Mouse (Mus musculus) hindbrain, embryonic 14.5 days (tissue): ENCODE measurements around the gene Srd5a3. TPM values are rescaled to one million over a fixed set of nuclear protein-coding genes. Genes with fewer than 3 reads are reported as not detected.
"Not testable (repeated sequence)": the region's sequence is repeated elsewhere in the genome, so short reads cannot be mapped to it uniquely, and the experiment has no call there.

Experiments
- ATAC-seq: fragments of 200-750 bp; cut with Nextera tagmentation; 2 replicates; pipeline ENCODE4 v1.8.0; 2017; ENCODE audit warnings: moderate number of reproducible peaks, mild to moderate bottlenecking, moderate TSS enrichment, moderate library complexity; ENCODE audit not compliant: low FRiP score
- DNase-seq: peaks from one replicate; pipeline ENCODE4 v3.0.0-alpha.2; 2015; ENCODE audit warnings: low spot score
- H3K27ac ChIP-seq: fragments of 300-500 bp; sonication (generic); 2 replicates; pipeline ENCODE4 v1.5.1; 2014; ENCODE audit warnings: mild to moderate bottlenecking, moderate library complexity
- H3K27me3 ChIP-seq: fragments of 300-500 bp; sonication (generic); 2 replicates; pipeline ENCODE4 v1.6.1; 2014; ENCODE audit warnings: mild to moderate bottlenecking, low read length, mixed read lengths; ENCODE audit not compliant: control insufficient read depth, insufficient read depth
- H3K36me3 ChIP-seq: fragments of 300-500 bp; sonication (generic); replicated peaks from 2 replicates; pipeline ENCODE4 v1.6.1; 2014; ENCODE audit not compliant: control insufficient read depth, insufficient read depth
- H3K4me1 ChIP-seq: fragments of 300-500 bp; sonication (generic); replicated peaks from 2 replicates; pipeline ENCODE4 v1.6.1; 2014; ENCODE audit warnings: antibody characterized with exemption, low read length, mixed read lengths; ENCODE audit not compliant: control insufficient read depth, insufficient read depth
- H3K4me2 ChIP-seq: fragments of 300-500 bp; sonication (generic); replicated peaks from 2 replicates; pipeline ENCODE4 v1.6.1; 2014; ENCODE audit warnings: mild to moderate bottlenecking, moderate library complexity
- H3K4me3 ChIP-seq: fragments of 300-500 bp; sonication (generic); replicated peaks from 2 replicates; pipeline ENCODE4 v1.5.1; 2014; ENCODE audit warnings: mild to moderate bottlenecking, low read length
- H3K9ac ChIP-seq: fragments of 300-500 bp; sonication (generic); 2 replicates; pipeline ENCODE4 v1.6.1; 2014
- H3K9me3 ChIP-seq: fragments of 300-500 bp; sonication (generic); 2 replicates; pipeline ENCODE4 v1.6.1; 2016; ENCODE audit warnings: low read length; ENCODE audit not compliant: control insufficient read depth
- WGBS: fragments of 180-500 bp; shearing (Covaris S2); extraction: QIAGEN DNeasy Blood & Tissue Kit; methylation state at CpG from one replicate; pipeline ENCODE4 v1.1.7; 2014; 5-methylcytosine and 5-hydroxymethylcytosine counted together
- polyA plus RNA-seq: library from polyadenylated mRNA; unstranded; fragments of >200 nt; fragmentation: Nextera tagmentation; extraction: Ambion mirVana; gene quantifications from 2 replicates; pipeline ENCODE4 v1.2.1, GENCODE M21; 2014

Gene Srd5a3
- polyA plus RNA-seq: 16.0 and 16.3 TPM in 2 replicates

DNA sequence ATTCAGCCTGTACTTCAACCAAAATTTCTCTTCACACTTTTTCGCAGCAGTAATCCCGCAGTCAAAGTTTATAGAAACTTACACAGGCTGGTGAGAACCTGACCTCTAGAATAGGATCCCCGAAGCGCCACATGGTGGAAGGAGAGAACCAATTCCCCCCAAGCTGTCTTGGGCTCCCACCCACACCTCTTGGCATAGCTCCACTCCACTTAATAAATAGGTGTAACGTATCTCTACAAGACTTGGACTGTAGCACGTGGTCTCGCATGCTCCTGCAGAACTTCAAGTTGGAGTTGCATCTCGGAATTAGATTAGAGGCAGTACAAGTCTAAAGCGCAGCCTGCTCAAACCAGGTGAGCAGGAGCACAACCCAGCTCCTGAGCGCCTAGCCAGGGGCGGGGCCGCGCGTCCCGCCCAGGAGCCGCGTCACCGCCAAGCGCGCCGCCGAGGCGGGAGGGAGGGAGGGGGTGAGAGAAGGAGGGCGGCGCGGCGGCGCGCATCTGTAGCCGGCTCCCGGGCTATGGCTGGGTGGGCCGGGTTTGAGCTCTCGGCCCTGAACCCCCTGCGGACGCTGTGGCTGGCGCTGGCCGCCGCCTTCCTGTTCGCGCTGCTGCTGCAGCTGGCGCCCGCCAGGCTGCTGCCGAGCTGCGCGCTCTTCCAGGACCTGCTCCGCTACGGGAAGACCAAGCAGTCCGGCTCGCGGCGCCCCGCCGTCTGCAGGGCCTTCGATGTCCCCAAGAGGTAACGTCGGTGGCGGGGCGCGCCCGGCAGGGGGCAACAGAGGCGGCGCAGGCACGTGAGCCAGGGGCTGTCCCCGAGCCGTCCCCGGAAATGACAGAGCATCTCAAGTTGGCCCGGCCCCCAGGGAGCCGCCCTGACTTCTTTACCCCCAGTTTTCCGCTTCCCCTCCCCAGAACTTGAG lies at the start of gene Srd5a3:
TSS of gene Srd5a3 (plus strand) at position 464 of the 922 bp plus-strand sequence.
- no peaks in the 10 kb centered on the region for H3K9me3 ChIP-seq

DNA sequence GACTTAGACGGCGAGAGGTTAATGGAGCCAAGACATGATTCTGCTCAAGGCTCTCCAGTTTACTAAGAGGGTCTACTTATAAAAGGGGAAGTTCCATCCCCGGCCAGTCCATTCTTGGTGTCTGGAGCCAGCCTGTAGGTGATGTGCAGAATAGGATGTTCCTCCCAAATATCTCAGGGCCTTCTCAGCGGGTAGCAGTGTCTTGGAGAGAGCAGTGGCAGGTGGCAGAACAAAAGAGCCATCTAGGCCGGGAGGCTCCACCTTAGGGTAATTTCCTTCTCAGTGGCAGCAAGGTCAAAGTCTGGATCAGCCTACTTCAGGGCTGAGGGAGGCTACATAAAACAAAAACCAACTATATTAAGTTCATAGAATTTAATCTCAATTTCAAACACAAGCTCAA lies 36.3 kb upstream of the Srd5a3 start:
- not testable (repeated sequence) for ATAC-seq
- WGBS: 83% methylated on average over 5 of the region's 5 CpGs

More for the DNA sequence above, at the start of gene Srd5a3:
- H3K9ac ChIP-seq: peak within 1 kb of the TSS; percentile 84
- H3K27ac ChIP-seq: peak within 1 kb of the TSS; percentile 91
- no peaks in the 10 kb centered on the region for H3K36me3 ChIP-seq
- 1% methylated on average over 55 of the region's 69 CpGs for WGBS
- DNase-seq (peak; percentile 91), ATAC-seq (peak; percentile 95)
- no peaks in the 10 kb centered on the region for H3K27me3 ChIP-seq
- H3K4me1 ChIP-seq: peaks cover 12% of the 10 kb centered on the region
- peak within 1 kb of the TSS; percentile 92 for H3K4me2 ChIP-seq
- H3K4me3 ChIP-seq: peak within 1 kb of the TSS; percentile 77

DNA sequence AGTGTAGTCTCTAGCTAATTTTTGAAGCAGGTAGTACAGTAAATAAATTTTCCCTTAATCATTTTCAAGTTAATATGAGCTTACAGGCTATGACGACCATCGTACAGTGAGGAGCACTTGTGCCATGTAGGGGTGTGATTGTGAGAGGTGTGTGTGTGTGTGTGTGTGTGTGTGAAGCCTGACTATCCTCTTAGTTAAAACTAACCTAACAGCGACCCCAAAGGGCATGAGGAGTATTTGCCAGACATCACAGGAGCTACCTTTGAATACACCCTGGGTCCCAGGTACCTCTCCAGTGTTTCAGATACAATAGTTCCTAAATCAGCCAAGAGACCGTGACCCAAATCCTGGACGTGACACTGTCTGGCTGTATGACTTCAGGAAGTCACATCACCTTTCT lies 32.8 kb upstream of the Srd5a3 start:
- 85% methylated on average over 5 of the region's 5 CpGs for WGBS
- H3K4me3 ChIP-seq: no peak overlapping the region
- DNase-seq: no peak
- H3K9me3 ChIP-seq: no peaks in the 10 kb centered on the region
- no peaks in the 10 kb centered on the region for H3K36me3 ChIP-seq
- H3K4me2 ChIP-seq: no peak overlapping the region
- H3K27ac ChIP-seq: no peak overlapping the region
- no peak overlapping the region for H3K9ac ChIP-seq
- H3K27me3 ChIP-seq: no peaks in the 10 kb centered on the region
- ATAC-seq: no peak
- H3K4me1 ChIP-seq: no peaks in the 10 kb centered on the region

More for the DNA sequence above, 36.3 kb upstream of the Srd5a3 start:
- H3K36me3 ChIP-seq, H3K27ac ChIP-seq, H3K9me3 ChIP-seq, H3K27me3 ChIP-seq, H3K9ac ChIP-seq, H3K4me3 ChIP-seq, DNase-seq, H3K4me2 ChIP-seq, H3K4me1 ChIP-seq: not testable (repeated sequence)

DNA sequence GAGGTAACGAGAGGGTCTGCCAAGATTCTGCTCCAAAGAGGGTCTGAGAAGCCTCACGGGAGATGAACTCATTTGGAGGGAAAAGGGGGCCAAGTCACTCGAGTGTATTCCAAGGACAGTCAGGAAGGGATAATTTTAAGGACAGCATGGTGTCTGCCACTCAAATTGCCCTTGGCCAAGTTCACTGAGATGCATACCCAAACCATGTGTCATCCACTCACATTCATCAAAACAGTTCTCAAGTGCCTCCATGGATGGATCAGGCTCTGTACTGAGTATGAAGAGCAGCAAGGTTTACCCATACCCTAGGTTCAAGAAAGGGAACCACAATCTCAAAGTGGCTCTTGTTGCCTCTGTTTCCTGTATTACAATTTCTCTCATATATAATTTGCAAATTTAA lies 31.6 kb upstream of the Srd5a3 start:
- Histone ChIP-seq H3K4me2 (no peak overlapping the region), H3K4me3 (no peak overlapping the region), H3K27me3 (no peaks in the 10 kb centered on the region), H3K9me3 (no peaks in the 10 kb centered on the region), H3K9ac (no peak overlapping the region), H3K36me3 (no peaks in the 10 kb centered on the region), H3K4me1 (no peaks in the 10 kb centered on the region), H3K27ac (no peak overlapping the region)
- ATAC-seq (no peak), DNase-seq (no peak)
- 83% methylated on average over 3 of the region's 3 CpGs for WGBS

DNA sequence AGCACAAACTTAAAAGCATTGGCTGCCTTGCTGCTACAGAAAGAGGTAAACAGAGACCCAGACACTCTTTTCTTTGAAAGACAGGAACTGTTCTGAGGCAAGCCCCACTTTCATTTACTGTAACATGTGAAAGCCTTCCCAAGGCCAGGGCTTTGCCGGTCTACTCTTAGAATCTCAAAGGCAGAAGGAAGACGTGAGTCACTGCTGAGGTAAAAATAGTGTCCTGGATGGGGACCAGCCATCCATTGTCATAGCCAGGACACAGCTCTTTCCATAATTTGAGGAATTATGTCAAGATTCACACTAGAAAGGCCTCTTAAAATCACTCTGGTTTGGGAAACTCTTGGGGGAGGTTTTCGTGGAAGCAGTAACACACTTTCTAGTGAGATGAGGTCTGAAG lies 28.9 kb upstream of the Srd5a3 start:
- Histone ChIP-seq H3K27ac (no peak overlapping the region), H3K36me3 (no peaks in the 10 kb centered on the region), H3K27me3 (no peaks in the 10 kb centered on the region), H3K9ac (no peak overlapping the region), H3K9me3 (no peaks in the 10 kb centered on the region), H3K4me2 (no peak overlapping the region), H3K4me3 (no peak overlapping the region), H3K4me1 (no peaks in the 10 kb centered on the region)
- WGBS: 93% methylated on average over 3 of the region's 3 CpGs
- DNase-seq (no peak), ATAC-seq (no peak)

DNA sequence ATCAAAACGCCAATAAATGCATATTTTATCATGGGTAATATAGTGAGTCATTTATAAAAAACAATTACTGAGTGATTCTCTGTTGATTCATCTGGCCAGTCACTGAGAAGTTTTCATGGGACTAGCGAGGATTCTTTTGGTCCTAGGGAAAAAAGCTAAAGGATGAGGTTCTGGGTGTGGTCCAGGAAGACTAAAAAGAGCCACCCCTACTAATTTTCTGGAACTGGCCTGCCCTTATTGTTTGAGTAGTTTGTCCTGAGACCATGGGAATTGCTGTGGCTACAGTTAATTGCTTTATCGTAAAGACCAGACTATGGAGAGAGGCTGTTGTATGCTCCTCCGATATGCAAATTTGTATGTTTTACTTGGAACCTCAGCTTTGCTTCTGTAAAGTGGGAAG lies 28.1 kb upstream of the Srd5a3 start:
- H3K27me3 ChIP-seq: no peaks in the 10 kb centered on the region
- ATAC-seq (no peak), DNase-seq (no peak)
- no peak overlapping the region for H3K27ac ChIP-seq
- WGBS: 85% methylated on average over 4 of the region's 4 CpGs
- no peaks in the 10 kb centered on the region for H3K36me3 ChIP-seq
- no peaks in the 10 kb centered on the region for H3K4me1 ChIP-seq
- H3K4me2 ChIP-seq: no peak overlapping the region
- H3K9me3 ChIP-seq: no peaks in the 10 kb centered on the region
- no peak overlapping the region for H3K4me3 ChIP-seq
- H3K9ac ChIP-seq: no peak overlapping the region

DNA sequence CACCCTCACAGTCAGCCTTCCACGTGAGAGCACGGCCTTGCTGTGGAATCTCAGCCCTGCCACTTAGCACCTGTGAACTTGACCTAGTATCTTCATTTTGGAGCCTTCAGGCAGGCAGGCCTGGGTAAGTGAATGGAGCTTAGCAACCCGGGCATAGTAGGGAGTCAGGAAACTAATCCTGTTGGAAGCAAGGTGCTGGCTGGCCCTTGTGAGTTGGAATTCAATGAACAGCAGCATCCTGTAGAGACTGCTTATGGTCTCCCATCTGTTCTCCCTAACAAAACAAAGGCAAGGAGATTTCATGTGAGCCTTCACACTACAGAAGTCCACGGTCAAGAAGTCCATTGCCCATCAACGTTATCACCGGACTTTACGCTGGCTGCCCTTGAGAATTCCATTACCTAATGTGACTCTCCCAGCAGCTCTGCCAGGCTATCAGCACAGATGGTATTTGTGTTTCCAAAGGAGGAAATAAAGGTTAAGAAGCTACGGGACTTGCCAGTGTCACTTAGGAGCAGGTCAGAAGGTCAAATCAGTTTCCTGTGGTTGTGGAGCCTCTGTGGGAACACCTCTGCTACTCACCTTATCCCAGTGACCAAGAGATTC lies 24.5 kb upstream of the Srd5a3 start:
- WGBS: 78% methylated on average over 8 of the region's 8 CpGs
- no peaks in the 10 kb centered on the region for H3K9me3 ChIP-seq
- no peak for ATAC-seq
- H3K4me1 ChIP-seq: no peaks in the 10 kb centered on the region
- H3K36me3 ChIP-seq: no peaks in the 10 kb centered on the region
- no peak overlapping the region for H3K4me2 ChIP-seq
- no peak overlapping the region for H3K27ac ChIP-seq
- H3K9ac ChIP-seq: no peak overlapping the region
- no peak overlapping the region for H3K4me3 ChIP-seq
- no peaks in the 10 kb centered on the region for H3K27me3 ChIP-seq
- no peak for DNase-seq

DNA sequence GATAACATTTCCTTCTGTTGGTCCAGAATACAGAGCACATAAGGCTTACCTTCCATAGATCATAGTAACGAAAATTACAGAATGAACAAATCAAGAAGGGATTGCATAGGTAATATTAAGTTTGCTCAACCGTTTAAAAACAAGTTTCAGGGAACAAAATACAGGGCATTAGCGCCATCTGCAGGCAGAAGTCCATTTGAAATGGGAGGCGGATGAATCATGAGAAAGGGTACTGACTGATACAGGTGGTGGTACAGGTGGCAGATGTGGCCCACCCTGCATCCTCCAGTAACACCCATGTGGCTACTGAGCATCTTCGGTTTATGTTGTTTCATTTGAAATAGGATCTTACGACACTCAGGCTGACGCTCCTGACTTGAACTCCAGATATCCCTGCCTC lies 21.6 kb upstream of the Srd5a3 start:
- Histone ChIP-seq H3K4me3 (no peak overlapping the region), H3K36me3 (no peaks in the 10 kb centered on the region), H3K27ac (no peak overlapping the region), H3K9ac (no peak overlapping the region), H3K4me1 (no peaks in the 10 kb centered on the region), H3K9me3 (peaks cover 8% of the 10 kb centered on the region; the same call in 1 of the 2 replicates), H3K4me2 (no peak overlapping the region), H3K27me3 (no peaks in the 10 kb centered on the region)
- 41% methylated on average over 7 of the region's 7 CpGs for WGBS
- ATAC-seq (no peak), DNase-seq (peak; percentile 87)

DNA sequence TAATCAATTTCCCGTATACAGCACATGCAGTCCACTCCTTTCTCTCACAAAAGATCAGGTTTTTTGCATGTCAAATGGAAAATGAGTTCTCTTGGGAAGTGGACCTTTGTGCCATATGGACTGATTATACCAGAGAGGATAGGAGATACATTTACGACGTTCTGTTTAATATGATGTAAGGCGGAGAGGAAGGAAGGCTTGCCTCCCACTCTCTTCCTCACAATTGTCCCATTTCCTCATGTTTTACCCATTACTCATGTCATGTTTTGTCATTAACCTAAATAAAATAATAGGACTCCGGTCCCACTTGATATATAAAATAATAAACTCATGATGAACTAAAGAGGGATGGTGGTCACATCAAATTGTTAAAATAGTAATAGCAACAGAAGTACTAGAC lies 19.4 kb upstream of the Srd5a3 start:
- H3K27me3 ChIP-seq: no peaks in the 10 kb centered on the region
- no peak for DNase-seq
- peaks cover 21% of the 10 kb centered on the region for H3K9me3 ChIP-seq
- no peak overlapping the region for H3K9ac ChIP-seq
- no peak overlapping the region for H3K4me2 ChIP-seq
- ATAC-seq: no peak
- no peak overlapping the region for H3K27ac ChIP-seq
- H3K4me1 ChIP-seq: no peaks in the 10 kb centered on the region
- no peaks in the 10 kb centered on the region for H3K36me3 ChIP-seq
- WGBS: 76% methylated on average over 5 of the region's 5 CpGs
- no peak overlapping the region for H3K4me3 ChIP-seq
